Mouse (Mus musculus) lung, postnatal 0 days (tissue): ENCODE data around the gene Erlin1.

Experiments used
- CTCF ChIP-seq: IDR thresholded peaks from 2 replicates; pipeline ENCODE4 v1.5.1; 2016; ENCODE audit warnings: antibody characterized with exemption, mild to moderate bottlenecking
- EP300 ChIP-seq: IDR thresholded peaks from 2 replicates; pipeline ENCODE4 v1.6.1; 2016; ENCODE audit warnings: antibody characterized with exemption, mild to moderate bottlenecking, control low read depth

- TF ChIP-seq CTCF (no peak), EP300 (no peak)
Measured at GRCm38 (mm10) chr19:44005025-44005424, 64.6 kb downstream of the Erlin1 start.
